Mouse (Mus musculus): Measurements from ENCODE around the gene 4933406M09Rik. TPM values are rescaled to one million over a fixed set of nuclear protein-coding genes. Genes with fewer than 3 reads are reported as not detected.

4933406M09Rik gene
- total and polyA plus RNA-seq, 3 experiments: not detected

DNA sequence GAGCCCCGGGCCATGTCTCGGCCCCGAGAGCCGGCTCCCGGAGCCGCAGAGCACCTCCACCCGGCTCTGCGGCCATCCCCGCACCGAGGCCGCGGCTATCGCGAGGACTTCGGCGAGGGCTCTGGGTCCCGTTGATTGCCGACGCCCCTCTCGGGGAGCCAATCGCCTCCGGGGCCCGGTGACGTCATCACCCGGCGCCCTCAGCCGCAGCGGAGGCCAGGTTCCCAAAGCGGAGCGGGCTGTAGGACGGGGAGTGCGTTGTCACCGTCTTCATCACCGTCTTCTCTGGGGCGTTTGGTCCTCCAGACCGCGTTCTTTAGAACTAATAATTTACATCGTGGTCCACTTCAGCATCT lies 23.9 kb upstream of the 4933406M09Rik start, which contains the start of gene Tmem183a (continued):
- peak; percentile 87 for TF ChIP-seq HCFC1 (IDR thresholded peaks at IDR 0.05; ENCODE audit: low read depth, low read length)
- TF ChIP-seq USF2 (conservative IDR thresholded peaks at IDR 0.05; ENCODE audit: low read depth, low read length): no peak
- peak; percentile 55 for TF ChIP-seq ELF1 (IDR thresholded peaks at IDR 0.05; ENCODE audit: low read depth, low read length)
- TF ChIP-seq BHLHE40 (IDR thresholded peaks at IDR 0.05; ENCODE audit: low read depth, low read length): no peak
- TF ChIP-seq SIN3A (IDR thresholded peaks at IDR 0.05; ENCODE audit: low read length): peak; percentile 79
- TF ChIP-seq MAFK (IDR thresholded peaks at IDR 0.05; ENCODE audit: insufficient replicate concordance, low read length): 0 out of 2 replicates have a peak, but pooled peaks have one; percentile 11
- peak; percentile 92 for TF ChIP-seq ZMIZ1 (IDR thresholded peaks at IDR 0.05; ENCODE audit: low read depth, low read length)
- TF ChIP-seq MAZ (IDR thresholded peaks at IDR 0.05; ENCODE audit: low read depth, low read length): peak; percentile 48; the same call in 1 of the 2 replicates
- TF ChIP-seq RCOR1 (conservative IDR thresholded peaks at IDR 0.05; ENCODE audit: low read depth, low read length): no peak
- TF ChIP-seq CHD1 (IDR thresholded peaks at IDR 0.05; ENCODE audit: low read depth, low read length): no peak
- TF ChIP-seq MEF2A (IDR thresholded peaks at IDR 0.05; ENCODE audit: borderline replicate concordance, low read depth, low read length): peak; percentile 47; the same call in 1 of the 2 replicates
- no peak for TF ChIP-seq ZNF384 (IDR thresholded peaks at IDR 0.05; ENCODE audit: low read depth, low read length)
- TF ChIP-seq ZC3H11A (IDR thresholded peaks at IDR 0.05; ENCODE audit: low read depth, low read length): no peak
- peak; percentile 76; the same call in 1 of the 2 replicates for TF ChIP-seq KAT2A (IDR thresholded peaks at IDR 0.05; ENCODE audit: insufficient replicate concordance, low read length)
- no peak for TF ChIP-seq ETS1 (conservative IDR thresholded peaks at IDR 0.05; ENCODE audit: low read depth, low read length)
- peak; percentile 21; the same call in 1 of the 2 replicates for TF ChIP-seq JUN (IDR thresholded peaks at IDR 0.05; ENCODE audit: insufficient read depth, low read depth, low read length)
- no peak for TF ChIP-seq RAD21 (IDR thresholded peaks at IDR 0.05; ENCODE audit: low read depth, low read length)
- TF ChIP-seq GABPA (IDR thresholded peaks at IDR 0.05; ENCODE audit: insufficient replicate concordance, low read depth, low read length): no peak; the same call in 1 of the 2 replicates
- no peak for TF ChIP-seq PAX5 (IDR thresholded peaks at IDR 0.05; ENCODE audit: low read length)
- no peak for TF ChIP-seq MYC (IDR thresholded peaks at IDR 0.05; ENCODE audit: low read depth, low read length)

DNA sequence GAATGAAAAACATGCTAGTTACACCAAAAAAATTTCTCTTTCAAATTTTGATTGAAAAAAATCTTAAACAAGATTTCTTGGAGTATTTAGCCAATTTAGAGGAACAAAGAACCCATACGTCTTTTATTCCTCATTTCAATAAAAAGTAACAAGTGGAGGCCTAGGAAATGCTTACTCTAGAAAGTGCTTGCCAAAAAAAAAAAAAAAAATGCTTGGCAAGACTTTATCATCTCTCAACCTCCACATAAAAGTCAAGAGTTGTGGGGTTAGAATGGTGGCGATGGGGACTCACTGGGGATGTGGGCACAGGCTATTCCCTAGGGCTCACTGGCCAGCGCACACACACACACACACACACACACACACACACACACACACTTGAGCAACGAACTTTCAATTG lies 22.5 kb upstream of the 4933406M09Rik start:
- no peak for DNase-seq (ENCODE audit: extremely low read depth)
- Histone ChIP-seq H3K27me3 (replicated peaks) (no peaks in the 10 kb centered on the region), H3K27ac (ENCODE audit: insufficient read depth, low read depth) (no peak overlapping the region), H3K9me3 (replicated peaks; ENCODE audit: low read length) (no peaks in the 10 kb centered on the region), H3K9ac (ENCODE audit: insufficient read depth, low read depth) (no peak overlapping the region), H3K79me2 (replicated peaks; ENCODE audit: control insufficient read depth, extremely low read depth, insufficient read depth, poor library complexity, severe bottlenecking) (peaks cover 23% of the 10 kb centered on the region), H3K36me3 (replicated peaks in 1 of 2; ENCODE audit: control insufficient read depth in 1 of 2, insufficient read depth in 1 of 2, low read length in 1 of 2) (peaks cover 8 to 23% of the 10 kb centered on the region in 2 experiments), H3K4me3 (replicated peaks in 1 of 3; ENCODE audit: low read depth in 2 of 3, low read length in 2 of 3, poor library complexity in 1 of 3) (no peak overlapping the region), H3K4me2 (ENCODE audit: insufficient read depth, low read depth, poor library complexity, severe bottlenecking) (no peak overlapping the region), H3K4me1 (ENCODE audit: control insufficient read depth in 1 of 2, insufficient read depth in 2 of 2) (peaks cover 2 to 17% of the 10 kb centered on the region in 2 experiments; a peak in 3 of 4 replicates)
- in situ Hi-C loops (cut with MboI; ENCODE audit: low pct_ligation_motif_present, low pct_unique_long_range_greater_than_20kb, low sequenced_read_pairs): no loop called here
- no peak for TF ChIP-seq MAZ (IDR thresholded peaks at IDR 0.05; ENCODE audit: low read depth, low read length)
- no peak for TF ChIP-seq SMC3 (IDR thresholded peaks at IDR 0.05; ENCODE audit: low read depth, low read length)
- TF ChIP-seq SIN3A (IDR thresholded peaks at IDR 0.05; ENCODE audit: low read length): no peak
- TF ChIP-seq RCOR1 (conservative IDR thresholded peaks at IDR 0.05; ENCODE audit: low read depth, low read length): no peak
- no peak for TF ChIP-seq KAT2A (IDR thresholded peaks at IDR 0.05; ENCODE audit: insufficient replicate concordance, low read length)
- no peak for TF ChIP-seq CTCF (conservative IDR thresholded peaks at IDR 0.05 in 1 of 2, IDR thresholded peaks at IDR 0.05 in 1 of 2; ENCODE audit: low read depth in 2 of 2, low read length in 2 of 2)
- no peak for TF ChIP-seq ZKSCAN1 (IDR thresholded peaks at IDR 0.05; ENCODE audit: borderline replicate concordance, low read depth, low read length)
- no peak for TF ChIP-seq ZMIZ1 (IDR thresholded peaks at IDR 0.05; ENCODE audit: low read depth, low read length)
- TF ChIP-seq ETS1 (conservative IDR thresholded peaks at IDR 0.05; ENCODE audit: low read depth, low read length): no peak
- no peak for TF ChIP-seq UBTF (IDR thresholded peaks at IDR 0.05; ENCODE audit: low read depth, low read length)
- no peak for TF ChIP-seq CHD1 (IDR thresholded peaks at IDR 0.05; ENCODE audit: low read depth, low read length)
- no peak for TF ChIP-seq ELF1 (IDR thresholded peaks at IDR 0.05; ENCODE audit: low read depth, low read length)
- dilution Hi-C loops (cut with MboI; ENCODE audit: extremely low pct_ligation_motif_present, extremely low pct_unique_long_range_greater_than_20kb, low sequenced_read_pairs): no loop called here
